Mouse (Mus musculus) liver, embryonic 14.5 days (tissue): ENCODE results near the gene Kctd20.

ENCODE experiments used
- CTCF ChIP-seq: IDR thresholded peaks from 2 replicates; pipeline ENCODE4 v1.5.1; 2016; ENCODE audit warnings: antibody characterized with exemption, low read depth, control low read depth
- EP300 ChIP-seq: IDR thresholded peaks from 2 replicates; pipeline ENCODE4 v1.6.1; 2016; ENCODE audit warnings: antibody characterized with exemption, low read depth

- TF ChIP-seq CTCF: no peak
- TF ChIP-seq EP300: no peak
Measured at GRCm38 (mm10) chr17:29006812-29007211, 55.1 kb downstream of the Kctd20 start.
